Mouse (Mus musculus) kidney, adult 2 months (tissue): ENCODE measurements around the gene Fosl2.

Source experiments
- CTCF ChIP-seq: fragments of 200-500 bp; conservative IDR thresholded peaks from 2 replicates; pipeline ENCODE4 v1.5.1; 2011; ENCODE audit warnings: low read depth, mild to moderate bottlenecking, control low read depth, low read length, moderate library complexity, mixed read lengths; ENCODE audit not compliant: insufficient read depth, insufficient read length
- POLR2A ChIP-seq: fragments of 200-500 bp; IDR thresholded peaks from one replicate; pipeline ENCODE4 v1.6.1; 2011; ENCODE audit warnings: low read depth, low read length, control low read depth

GRCm38 (mm10) chr5:32089481-32089880 is 46.1 kb upstream of the Fosl2 start:
- TF ChIP-seq CTCF (no peak), POLR2A (no peak)
